Mouse (Mus musculus) MN1 (cell line): ENCODE measurements around the gene Diexf.

Source experiments
- DNase-seq: peaks from one replicate; pipeline ENCODE4 v3.0.0-alpha.2; 2016; ENCODE audit warnings: low spot score

The Diexf gene

DNA sequence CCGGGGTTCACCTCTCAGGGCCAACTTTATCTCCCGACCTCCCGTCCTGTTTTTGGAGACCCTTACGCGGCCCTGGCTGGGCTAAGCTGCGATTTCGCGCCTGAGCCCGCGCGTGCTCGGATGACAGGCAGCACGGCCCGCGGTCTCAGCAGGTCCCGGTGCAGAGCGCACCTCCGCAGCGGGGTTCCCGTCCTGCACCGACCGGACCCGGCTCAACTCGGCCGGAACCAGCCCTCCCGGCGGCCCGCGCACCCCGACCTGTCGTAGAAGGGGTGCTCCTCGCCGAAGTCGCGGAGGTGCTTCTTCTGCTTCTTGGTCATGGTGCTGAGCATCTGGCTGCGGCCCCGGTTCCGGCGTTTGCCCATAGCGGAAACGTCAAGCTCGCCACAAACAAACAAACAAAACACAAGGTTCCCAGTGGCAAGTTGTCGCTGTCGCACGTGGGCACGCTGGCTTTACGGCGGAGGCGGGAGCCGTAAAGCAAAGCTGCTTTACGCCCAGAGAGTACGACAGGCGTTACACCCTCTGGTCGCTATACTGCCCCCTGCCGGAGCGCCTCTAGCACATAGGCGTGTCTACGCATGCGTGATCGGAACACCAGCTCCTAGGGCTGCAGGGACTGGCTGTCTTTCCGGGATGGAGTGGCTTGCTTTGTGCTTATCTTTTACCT, at the start of gene Diexf:
Gene Diexf (minus strand): TSS at position 487 of the 670 bp plus-strand sequence.
- peak; percentile 99 for DNase-seq

DNA sequence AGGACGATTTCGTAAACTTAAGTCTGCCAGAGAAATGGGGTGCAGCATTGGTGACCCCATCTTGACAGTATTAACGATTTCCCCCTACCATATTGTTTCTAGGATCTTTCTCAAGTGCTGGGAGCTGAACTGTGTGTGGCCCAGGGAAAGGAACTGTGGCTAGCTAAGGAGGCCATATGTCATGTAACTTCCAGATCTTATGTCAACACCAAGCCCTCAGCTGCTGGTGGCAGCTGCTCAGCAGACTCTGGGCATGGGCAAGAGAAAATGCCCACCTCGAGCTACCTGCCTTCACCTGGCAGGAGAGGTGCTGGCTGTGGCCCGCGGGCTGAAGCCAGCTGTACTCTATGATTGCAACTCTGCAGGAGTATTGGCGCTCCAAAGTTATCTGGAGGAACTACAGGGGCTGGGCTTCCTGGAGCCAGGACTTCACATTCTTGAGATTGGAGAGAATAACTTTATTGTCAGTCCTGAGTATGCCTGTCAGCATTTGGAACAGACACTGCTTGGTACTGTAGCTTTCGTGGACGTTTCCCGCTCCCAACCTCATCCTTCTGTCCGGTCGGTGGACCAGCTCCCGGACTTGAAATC, 44.2 kb upstream of the Diexf start:
- DNase-seq: no peak

DNA sequence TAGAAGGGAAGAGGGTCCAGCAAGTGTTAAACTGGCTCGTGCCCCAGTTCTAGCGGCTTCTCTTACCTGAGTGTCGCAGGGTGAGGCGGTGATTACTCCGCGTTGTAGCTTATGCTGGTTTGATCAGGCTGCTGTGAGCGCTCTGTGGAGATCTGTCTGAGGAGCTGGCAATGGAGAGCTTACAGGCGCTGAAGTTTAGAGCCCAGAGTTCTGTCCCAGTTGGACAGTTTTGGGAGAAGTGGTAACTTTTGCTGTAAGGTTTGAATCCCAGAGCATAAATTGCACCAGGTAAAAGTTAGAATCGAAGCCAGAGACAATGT, 43.7 kb upstream of the Diexf start:
- DNase-seq: no peak

DNA sequence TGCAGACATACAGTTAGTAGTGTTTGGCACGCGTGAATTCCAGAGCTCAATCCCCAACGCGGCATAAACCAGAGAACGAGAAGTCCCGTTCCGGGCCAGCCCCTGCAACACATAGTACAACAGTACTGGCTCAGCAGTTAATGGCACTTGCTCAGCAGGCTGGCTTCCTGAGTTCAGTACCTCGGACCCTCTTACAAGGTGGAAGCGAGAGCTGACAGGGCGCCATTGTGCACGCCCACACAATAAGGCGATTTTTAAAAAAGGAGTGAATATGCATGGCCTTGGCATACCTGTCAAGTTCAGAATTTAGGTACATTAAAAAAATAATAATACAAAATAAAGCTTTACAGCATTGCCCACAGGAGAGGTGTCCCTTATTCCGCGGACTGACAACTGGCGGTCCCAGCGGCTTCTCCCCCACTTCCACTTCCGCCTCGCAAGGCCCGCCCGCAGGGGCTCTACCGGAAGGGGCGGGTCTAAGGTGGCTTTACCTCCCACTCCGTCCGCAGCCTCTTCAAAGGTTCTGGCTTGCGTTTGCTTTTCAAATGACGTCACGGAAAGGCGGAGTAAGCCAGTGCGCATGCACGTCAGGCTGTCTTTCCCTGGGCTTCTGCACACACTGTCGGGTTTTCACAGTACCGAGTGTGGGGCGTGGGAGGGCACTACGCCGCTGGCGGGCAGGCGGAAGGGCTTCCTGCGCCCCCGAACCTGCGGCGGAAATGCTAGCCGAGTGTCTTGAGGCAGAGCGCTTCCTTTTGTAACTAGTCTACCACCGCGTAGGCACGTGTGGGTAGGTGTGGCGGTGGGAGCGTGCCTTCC, 43.1 kb upstream of the Diexf start:
- peak; percentile 99 for DNase-seq

DNA sequence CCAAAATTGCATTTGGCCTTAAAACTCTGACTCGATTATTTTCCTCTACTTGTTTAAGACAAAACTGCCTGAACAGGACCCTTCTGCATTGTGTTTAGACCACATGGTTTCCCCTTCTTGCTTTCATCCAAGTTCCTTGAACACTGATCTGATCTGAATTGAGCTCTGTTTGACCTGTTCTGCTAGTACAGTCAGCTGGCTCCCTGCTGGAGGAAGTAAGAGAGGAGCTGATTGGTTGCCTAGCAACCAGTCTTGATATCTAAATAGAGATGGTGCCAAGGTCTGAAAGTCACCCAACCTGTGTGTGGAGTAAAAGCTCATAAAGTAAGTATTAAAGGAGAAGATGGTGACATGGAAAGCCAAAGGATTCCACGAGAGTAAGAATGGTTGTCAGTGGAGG, 39.8 kb upstream of the Diexf start:
- peak; percentile 82 for DNase-seq

DNA sequence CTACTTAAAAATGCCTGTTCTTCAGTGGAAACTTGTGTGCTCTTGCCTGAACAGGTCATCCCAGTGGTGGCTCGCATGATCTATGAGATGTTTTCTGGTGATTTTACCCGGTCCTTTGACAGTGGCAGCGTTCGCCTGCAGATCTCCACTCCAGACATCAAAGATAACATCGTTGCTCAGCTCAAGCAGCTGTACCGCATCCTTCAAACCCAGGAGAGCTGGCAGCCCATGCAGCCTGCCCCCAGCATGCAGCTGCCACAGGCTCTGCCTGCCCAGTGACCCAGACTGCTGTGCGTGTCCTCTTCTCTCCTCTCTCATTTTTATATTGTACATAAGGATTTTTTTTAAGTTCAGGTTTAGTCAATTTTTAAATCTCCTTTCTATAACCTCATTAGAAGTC, 39.2 kb upstream of the Diexf start:
- peak; percentile 65 for DNase-seq

DNA sequence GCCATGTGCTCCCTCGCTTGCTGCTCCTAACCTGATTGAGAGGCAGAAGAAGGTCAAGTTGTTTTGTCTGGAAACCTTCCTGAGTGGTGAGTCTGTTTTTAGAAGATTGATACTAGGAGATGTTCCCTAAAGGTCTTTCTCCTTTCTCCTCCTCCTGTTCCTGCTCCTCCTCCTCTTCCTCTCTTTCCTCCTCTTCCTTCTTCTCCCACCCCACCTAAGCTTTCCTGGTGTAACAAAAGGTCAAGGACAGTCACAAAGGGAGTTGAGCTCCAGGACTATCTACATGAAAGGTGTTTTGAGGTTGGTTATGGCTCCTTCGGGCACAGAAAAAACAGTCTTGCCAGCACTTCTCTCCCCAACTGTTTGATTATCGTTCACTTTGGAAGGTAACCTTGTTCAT, 37.7 kb upstream of the Diexf start, which contains the start of gene A130010J15Rik:
Gene A130010J15Rik (plus strand): TSS at position 301 of the 400 bp plus-strand sequence.
- no peak for DNase-seq

DNA sequence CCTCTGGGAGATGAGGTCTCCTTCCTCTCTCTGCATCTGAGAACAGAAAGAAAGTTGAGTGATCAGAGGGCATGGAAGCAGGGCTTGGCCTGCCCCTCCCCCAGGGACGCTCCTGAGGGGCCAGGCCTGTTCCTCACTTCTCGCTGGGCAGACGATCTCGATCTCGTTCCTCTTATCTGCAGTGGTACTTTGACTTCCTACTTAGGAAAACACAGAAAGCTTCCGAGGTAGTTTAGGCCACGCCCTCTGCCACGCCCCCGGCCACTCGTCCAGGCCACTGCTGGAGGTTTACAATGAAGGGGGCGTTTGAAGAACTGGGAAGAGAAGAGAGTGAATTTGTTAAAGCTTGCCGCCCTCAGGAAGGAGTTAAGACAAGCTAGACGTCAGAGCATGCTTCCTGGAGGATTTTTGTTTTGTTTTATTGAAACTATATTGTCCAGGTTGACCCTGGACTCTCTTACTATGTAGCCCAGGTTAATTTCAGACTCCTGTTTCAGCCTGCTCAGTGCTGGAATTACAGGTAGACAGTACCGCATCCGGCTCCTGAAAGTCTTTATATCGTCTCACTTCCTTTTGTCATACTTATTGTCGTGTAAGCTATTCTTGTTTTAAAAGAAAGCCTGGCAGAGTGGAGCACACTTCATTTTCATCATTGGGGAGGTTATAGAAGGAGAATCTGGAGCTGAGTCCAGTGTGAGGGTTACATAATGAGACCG, 30.4 kb upstream of the Diexf start:
- peak; percentile 49 for DNase-seq

DNA sequence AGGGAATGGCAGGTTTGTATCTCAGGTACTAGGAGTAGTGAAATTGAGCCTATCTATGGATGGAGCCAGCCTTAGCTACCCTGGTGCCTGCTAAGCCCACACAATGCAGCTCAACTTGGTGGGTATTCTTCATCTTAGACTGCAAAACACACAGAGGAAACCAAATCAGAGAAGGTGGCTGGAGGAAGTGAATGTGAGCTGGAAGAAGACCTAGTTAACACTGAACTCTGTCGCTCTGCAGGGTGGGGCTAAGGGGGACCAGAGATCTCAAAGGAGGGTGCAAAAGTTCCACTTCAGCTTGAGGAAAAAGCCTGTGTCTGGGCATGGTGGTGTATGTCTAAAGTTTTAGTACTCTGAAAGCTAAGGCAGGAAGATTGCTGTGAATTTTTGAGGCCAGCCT, 29.5 kb upstream of the Diexf start:
- no peak for DNase-seq

DNA sequence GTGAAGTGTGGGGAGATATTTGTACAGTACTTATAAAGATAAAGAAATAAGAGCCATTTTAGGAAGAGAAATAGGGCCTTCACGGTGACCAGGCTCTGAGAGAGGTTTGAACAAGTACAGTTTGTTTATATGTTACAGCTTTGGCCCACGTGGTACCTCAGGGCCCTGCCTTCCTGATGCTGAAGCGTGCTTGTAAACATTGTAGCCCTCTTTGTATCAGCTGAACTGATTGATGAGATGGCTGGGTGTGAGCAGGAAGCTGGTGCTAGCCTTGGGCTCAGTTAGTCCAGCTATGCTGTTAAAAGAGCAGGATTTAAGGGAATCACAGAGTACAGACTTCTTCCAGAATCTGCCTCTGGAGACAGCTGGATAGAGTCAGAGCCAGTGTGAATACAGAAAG, 29.1 kb upstream of the Diexf start:
- no peak for DNase-seq

DNA sequence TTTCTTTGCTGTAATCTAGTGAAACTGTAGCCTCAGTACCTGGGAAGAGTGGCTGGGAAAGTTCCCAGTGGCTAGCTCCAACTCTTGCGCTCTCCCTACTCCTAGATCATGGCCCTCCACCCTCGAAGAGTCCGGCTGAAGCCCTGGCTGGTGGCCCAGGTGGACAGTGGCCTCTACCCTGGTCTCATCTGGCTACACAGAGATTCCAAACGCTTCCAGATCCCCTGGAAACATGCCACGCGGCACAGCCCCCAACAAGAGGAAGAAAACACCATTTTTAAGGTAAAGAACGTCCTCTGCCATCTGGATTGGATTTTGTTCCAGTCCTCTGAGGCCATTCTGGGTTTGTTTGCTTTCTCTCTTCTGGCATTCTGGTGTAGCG, 27.0 kb upstream of the Diexf start:
- DNase-seq: no peak

DNA sequence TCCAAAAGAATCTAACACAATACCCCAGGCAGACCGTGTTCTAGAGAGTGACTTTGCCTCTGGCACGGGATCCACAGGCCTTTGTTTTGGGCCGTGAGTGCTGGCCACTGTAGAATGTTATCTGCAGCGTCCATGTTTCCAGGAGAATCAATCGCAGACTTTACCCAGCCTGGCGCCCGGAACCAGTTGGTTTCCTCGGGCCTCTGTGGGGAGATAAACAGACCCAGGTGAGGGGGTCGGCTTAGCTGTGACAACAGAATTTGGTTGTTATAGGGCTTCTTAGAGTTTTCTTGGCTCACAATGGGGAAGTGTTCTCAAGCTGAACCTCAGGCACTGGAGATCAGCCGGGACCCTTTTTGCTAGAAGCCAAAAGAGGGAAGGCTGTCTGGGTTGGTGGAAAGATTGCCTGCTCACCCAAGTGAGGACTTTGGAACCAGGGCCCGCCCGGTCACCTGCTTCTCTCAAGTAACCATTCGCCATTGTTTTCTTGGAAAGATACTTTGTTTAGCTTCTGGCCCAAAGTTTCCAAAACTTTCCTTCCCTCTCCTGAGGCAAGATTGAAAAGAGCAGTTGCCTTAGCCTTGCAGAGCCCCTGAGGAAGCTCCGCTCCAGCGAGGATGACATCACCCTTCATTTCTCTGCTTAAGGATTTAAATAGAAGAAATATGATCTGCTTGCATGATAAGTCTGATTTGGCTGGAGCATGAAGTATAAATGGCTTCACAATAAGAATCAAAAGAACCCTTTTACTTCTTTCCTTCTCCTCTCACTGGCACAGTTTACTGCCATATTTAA, 26.4 kb upstream of the Diexf start:
- DNase-seq: no peak

DNA sequence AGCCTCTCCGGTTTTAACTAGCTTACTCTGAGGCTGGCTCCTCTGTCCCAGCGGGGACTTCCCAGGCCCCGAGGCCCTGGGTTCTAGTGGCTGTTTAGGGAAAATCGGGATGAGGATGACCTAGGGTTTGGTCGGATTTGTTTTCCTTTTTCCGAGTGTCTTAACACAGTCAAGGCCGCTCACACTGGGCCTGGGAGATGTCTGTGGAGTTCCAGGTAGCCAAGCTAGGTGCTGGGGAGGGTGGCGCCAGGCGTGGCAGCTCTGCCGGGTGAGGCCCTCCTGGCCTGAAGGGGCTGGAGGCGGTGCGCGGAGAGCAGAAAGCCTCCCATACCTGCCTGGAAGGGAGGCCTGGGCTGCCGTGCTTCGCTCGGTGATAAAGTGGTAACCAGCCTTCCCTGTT, 23.5 kb upstream of the Diexf start:
- no peak for DNase-seq

DNA sequence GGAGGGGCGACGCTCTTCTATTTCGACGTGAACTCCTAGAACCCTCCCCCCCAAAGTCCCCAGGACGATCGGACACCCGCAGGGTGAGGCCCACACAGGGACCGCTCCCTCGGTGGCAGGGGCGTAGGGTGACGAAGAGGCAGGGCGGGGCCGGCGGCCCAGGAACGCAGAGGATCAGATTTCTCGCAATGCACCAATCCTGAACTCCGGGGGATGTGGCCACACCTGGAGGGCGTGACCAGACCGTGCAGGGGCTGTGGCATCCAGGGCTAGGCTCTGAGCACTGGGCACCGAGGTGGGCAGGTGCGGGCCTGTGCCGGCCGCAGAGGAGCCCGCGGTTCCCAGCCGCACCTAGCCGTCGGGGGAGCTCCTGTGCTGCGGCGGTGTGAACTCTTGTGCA, 22.8 kb upstream of the Diexf start, which contains the start of gene Irf6:
Gene Irf6 (plus strand): TSS at position 240 of the 400 bp plus-strand sequence.
- no peak for DNase-seq

DNA sequence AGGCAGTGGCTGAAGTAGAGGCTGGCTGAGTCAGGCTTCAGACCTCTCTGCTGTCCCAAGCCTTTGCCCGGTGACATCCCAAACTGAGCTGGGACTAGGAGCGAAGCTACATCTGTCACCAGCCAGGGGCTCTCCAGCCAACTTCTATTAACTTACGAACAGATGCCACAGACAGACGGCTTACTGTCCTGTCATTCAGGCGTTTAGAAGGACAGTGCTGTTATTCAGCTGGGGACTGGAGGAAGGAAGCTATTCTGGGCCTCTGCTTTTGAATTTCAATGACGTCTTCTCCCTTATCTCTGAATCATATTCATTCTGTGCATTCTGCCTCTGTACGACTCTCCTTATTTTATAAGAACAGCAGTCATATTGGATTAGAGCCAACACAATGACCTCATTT, 21.1 kb upstream of the Diexf start:
- DNase-seq: peak; percentile 68

DNA sequence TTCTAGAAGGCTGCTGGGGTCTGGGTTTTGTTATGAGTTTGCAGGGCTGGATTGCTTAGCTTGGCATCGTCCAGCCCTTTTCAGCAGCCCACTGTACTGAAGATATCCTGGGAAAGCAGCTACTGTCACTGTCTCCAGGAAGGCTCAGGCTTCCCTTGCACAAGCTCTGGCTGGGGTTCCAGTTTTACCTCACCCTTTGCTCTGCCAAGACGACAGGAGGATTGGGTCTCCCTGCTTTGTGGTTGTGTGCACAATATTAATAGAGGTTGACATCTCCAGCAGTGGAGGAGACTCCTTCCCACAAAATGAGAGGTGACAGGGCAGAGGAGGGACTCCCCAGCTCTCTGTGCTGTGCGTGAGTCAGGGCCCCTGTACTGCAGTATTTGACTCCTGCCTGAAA, 19.2 kb upstream of the Diexf start:
- DNase-seq: no peak

DNA sequence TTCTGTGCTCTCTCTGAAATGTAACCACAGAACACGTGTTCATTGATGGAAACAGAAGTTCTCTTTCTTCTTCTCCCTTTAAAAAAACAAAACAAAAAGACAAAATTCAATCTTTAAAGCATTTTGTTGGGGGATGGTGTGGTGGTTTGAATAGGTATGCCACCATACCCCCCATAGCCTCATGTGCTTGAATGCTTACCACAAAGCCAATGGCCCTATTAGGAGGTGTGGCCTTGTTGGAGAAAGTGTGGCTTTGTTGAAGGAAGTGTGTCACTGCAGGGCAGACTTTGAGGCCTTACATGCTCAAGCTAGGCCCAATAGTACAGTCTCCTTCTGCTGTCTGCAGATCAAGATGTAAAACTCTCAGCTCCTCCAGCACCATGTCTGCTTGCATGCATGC, 16.3 kb upstream of the Diexf start:
- DNase-seq: no peak

DNA sequence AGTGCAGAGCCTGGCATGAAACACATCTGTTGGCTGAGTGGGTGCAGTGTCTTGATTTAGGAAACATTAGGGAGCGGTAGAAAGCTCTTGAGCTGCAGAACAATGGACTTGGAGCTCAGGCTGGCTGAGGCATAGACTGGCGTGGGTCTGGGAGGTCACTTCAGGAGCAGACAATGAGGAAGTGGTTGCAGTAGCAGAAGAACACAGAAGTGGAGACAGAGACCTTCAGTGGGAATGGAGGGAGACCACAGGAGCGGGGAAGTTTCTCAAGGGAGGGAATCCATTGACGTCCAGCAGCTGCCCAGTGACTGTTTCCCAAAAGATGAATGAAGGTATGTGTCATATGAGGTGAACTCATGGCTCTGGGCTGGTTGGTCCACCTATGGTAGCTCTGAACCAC, 15.0 kb upstream of the Diexf start:
- DNase-seq: no peak

DNA sequence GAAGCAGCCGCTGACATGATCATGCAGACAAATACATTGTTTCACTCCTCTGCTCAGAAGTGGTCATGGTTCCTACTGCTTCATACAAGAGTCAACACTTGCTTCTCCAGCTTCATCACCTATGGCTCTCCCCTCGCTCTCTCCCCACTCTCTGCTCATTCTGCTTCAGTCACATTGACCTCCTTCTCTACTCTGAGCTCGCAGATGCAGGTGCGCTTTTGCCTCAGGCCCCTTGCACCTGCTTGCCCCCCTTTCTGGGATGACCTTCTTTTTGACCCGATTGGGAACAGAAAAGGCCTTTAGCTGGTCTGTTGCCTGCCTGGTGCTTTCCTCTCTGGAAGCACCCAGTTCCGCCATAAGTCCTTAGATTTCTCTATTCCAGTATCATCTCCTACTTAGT, 14.4 kb upstream of the Diexf start:
- DNase-seq: no peak

DNA sequence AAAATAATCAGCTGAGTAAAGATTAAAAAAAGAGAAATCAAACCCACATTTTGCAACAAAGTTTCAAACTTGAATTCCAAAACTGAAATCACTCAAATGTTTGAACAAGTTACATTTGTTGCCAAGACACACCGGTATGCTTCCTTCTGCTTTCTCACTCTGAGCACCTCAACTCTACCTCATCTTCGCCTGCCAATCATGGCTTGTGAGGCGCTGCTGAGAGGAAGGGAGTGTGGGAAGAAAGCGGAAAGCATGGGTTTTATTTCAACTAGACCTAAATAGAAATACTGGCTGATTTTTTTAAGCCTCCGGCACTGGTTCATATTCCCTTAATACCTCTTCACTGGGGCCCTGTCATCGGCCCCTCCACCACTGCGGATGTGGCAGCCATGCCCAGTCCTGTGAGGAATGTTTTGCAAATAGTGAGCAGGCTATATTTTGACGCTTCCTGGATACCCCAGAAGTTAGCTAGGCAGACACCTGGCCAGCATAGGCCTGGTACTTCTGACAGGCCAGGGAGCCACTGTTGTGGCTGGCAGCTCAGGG, 12.5 kb upstream of the Diexf start:
- DNase-seq: no peak

DNA sequence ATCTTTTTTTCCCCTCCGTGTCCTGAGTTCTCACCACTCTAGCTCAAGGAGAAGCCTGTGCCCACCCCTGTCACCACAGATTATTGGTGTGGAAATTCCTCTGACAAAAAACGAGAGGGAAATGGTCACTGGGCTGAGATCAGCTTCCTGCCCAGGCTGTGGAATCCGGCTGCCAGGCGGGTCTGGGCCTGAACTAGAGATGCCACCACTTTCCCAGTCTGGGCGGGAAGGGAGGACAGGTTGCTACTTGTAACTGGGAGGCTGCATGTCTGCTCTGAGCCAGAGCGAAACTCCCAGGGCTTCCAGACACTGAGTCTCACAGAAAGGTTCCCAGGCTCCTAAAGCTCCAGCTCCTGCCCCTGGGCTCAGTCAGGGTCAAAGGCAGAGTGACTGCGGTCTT, 11.0 kb upstream of the Diexf start:
- no peak for DNase-seq

DNA sequence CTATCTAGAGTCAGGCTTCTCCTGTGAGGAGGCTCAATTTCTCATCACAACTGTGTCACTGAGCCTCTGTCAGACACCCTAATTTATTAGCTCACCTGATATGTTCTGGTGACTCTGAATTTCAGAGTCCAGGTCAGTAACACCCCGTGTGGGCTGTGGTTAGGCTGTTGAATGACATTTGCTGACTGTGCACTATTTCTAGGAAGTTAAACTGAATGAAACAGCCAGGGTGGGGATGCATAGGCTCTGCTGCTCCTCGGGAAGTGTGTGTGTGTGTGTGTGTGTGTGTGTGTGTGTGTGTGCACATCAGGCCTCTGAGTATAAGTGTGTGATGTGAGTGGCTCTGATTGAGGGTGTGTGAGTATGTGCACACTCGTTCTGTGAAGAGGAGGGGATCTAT, 8.6 kb upstream of the Diexf start:
- no peak for DNase-seq
